Mouse (Mus musculus): ENCODE measurements around the gene Zfp978.
"Not testable (repeated sequence)": the region's sequence is repeated elsewhere in the genome, so short reads cannot be mapped to it uniquely, and the experiment has no call there.

Zfp978 gene

DNA sequence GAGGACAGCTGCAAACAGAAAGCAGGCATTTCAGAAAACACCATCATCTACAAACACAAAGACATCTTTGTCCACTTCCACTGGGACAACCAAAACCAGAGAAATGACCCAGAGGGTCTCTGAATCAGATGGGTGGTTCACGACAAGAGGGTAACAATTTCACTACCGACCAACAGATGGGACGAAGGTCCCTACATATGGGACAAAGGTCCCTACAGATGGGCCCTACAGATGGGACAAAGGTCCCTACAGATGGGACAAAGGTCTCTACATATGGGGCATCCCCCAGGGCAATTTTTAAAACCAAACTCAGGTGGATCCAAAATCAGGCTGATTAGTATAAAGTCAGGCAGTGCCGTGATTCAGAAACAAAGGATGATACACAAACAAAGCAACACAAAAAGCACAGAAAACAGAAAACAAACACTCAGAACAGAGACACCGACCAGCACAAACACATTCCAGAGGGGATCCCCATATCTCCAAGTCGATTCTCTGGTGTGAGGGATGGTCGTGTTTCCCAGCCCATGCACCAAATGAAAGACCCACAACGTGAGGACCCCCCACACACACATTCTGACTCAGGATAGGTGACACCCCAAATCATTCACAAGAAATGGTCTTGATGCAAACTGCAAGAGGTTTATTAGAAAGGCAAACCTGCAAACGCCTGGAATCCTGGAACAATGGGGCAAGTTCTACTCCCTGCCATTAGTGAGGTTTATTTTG lies 11.3 kb upstream of the Zfp978 start:
- ATAC-seq (ENCODE audit: insufficient number of reproducible peaks, low FRiP score, low TSS enrichment) = not testable (repeated sequence)

GRCm38 (mm10) chr4:147350541-147350940 lies 10.6 kb upstream of the Zfp978 start:
- not testable (repeated sequence) for ATAC-seq (ENCODE audit: insufficient number of reproducible peaks, low FRiP score, low TSS enrichment)

DNA sequence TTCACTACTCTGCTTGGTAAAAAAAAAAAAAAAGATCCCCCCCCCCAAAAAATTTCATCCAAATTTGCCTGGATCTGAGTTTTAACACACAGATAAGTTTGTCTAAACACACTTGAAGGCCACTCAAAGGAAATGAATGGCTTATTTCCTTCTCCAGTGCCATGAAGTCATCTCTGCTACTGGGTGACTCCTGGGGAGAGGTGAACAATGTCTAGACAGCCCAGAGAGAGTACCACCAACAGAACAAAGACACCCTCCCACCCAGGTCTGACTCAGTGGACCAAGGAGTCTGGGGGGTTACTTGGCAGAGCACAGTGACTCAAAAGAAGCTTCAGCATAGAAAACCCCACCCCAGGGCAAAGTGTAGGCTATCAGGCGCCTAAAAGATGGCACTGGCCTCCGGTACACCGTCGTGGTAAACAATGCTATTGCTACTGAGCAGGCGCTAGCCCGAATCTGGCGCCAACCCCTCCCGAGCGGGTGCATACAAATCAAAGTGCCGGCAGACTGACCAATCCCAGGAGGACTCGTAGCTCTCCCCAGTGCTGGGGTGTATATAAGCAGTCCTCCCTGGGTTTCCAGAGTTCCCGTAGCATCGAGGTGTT lies 9.6 kb upstream of the Zfp978 start:
- not testable (repeated sequence) for ATAC-seq (ENCODE audit: insufficient number of reproducible peaks, low FRiP score, low TSS enrichment)

GRCm38 (mm10) chr4:147353626-147354025 lies 7.5 kb upstream of the Zfp978 start:
- ATAC-seq (ENCODE audit: insufficient number of reproducible peaks, low FRiP score, low TSS enrichment) = not testable (repeated sequence)

- not testable (repeated sequence) for ATAC-seq (ENCODE audit: insufficient number of reproducible peaks, low FRiP score, low TSS enrichment)
These were observed 5.1 kb upstream of the Zfp978 start for GRCm38 (mm10) chr4:147356042-147356441.

DNA sequence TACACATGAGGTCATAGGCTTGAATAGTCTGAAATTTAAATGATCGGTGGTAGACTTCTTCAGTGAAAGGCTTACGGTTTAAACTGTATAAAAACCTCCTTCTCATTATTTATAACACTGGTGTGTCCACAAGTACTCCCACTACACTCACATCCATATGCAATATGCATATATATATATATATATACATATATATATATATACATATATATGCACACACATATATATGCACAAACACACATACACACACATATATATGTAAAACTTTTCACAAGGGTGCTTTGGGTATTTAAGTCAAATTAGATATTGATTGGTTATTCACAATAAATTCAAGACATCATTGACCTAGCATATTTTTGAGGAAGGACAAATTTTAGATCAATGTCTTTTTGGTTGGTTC lies 3.9 kb upstream of the Zfp978 start:
- ATAC-seq (ENCODE audit: insufficient number of reproducible peaks, low FRiP score, low TSS enrichment) = not testable (repeated sequence)

GRCm38 (mm10) chr4:147361872-147362271 lies 769 bp downstream of the Zfp978 start:
- not testable (repeated sequence) for ATAC-seq (ENCODE audit: insufficient number of reproducible peaks, low FRiP score, low TSS enrichment)

- not testable (repeated sequence) for ATAC-seq (ENCODE audit: insufficient number of reproducible peaks, low FRiP score, low TSS enrichment)
These were observed 8.5 kb downstream of the Zfp978 start for GRCm38 (mm10) chr4:147369564-147369963.

DNA sequence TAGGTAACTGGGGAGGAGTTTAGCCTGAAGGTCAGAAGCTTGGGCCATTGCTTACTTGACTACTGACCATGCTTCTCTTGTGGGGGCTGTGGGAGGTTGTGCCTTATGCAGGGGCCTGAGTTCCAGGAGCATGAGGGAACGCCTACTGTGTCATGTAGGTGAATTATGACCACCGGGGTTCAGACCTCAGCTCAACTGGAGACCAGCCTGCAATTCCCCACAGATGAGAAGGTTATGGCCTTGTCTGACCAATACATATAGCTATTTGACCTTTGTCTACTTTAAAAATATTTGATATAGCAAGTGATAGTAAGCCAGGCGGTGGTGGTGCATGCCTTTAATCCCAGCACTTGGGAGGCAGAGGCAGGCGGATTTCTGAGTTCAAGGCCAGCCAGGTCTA lies 22.1 kb downstream of the Zfp978 start:
- not testable (repeated sequence) for ATAC-seq (ENCODE audit: insufficient number of reproducible peaks, low FRiP score, low TSS enrichment)

DNA sequence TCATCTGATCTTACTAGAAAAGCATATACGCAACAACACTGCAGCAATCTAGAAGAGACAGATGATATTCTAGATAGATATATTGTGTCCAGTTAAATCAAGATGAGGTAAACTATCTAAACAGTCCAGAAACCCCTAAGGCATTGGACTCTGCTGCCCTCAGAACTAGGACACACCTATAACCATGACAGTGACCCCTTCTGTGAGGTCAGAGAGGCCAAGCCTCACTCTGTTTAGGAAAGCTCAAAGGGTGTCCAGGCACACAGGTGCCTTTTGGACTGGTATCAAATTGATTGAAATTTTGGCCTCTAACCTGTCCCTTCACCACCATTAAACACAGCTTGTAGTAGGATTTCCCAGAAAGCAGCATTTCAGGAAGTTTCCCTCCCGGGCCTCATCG lies 36.1 kb downstream of the Zfp978 start:
- ATAC-seq (ENCODE audit: insufficient number of reproducible peaks, low FRiP score, low TSS enrichment) = not testable (repeated sequence)

- ATAC-seq (ENCODE audit: insufficient number of reproducible peaks, low FRiP score, low TSS enrichment) = not testable (repeated sequence)
These were observed 37.0 kb downstream of the Zfp978 start for GRCm38 (mm10) chr4:147397934-147398682.

GRCm38 (mm10) chr4:147398741-147399140 lies 37.6 kb downstream of the Zfp978 start:
- not testable (repeated sequence) for ATAC-seq (ENCODE audit: insufficient number of reproducible peaks, low FRiP score, low TSS enrichment)

GRCm38 (mm10) chr4:147399505-147399904 lies 38.4 kb downstream of the Zfp978 start:
- ATAC-seq (ENCODE audit: insufficient number of reproducible peaks, low FRiP score, low TSS enrichment) = not testable (repeated sequence)

GRCm38 (mm10) chr4:147400031-147400847 lies 39.1 kb downstream of the Zfp978 start:
- ATAC-seq (ENCODE audit: insufficient number of reproducible peaks, low FRiP score, low TSS enrichment) = not testable (repeated sequence)

GRCm38 (mm10) chr4:147400848-147401715 lies 40.0 kb downstream of the Zfp978 start:
- ATAC-seq (ENCODE audit: insufficient number of reproducible peaks, low FRiP score, low TSS enrichment) = not testable (repeated sequence)

GRCm38 (mm10) chr4:147401736-147402506 lies 40.8 kb downstream of the Zfp978 start:
- not testable (repeated sequence) for ATAC-seq (ENCODE audit: insufficient number of reproducible peaks, low FRiP score, low TSS enrichment)

DNA sequence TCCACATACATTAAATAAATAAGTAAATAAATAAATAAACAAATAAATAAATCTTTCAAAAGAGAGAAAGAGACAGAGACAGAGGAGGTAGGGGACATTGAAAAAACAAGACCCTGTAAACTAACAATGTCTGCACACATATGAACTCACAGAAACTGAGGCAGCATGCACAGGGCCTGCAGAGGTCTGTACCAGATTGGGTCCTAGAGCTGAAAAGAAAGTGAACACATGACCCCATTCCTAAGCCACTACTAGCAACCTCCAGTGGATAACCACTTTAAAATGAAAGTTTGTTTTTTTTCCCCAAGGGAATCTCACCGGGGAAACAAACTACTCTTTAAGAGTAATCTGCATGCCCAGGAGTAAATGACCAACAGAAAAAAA lies 41.4 kb downstream of the Zfp978 start:
- not testable (repeated sequence) for ATAC-seq (ENCODE audit: insufficient number of reproducible peaks, low FRiP score, low TSS enrichment)

GRCm38 (mm10) chr4:147403509-147403908 lies 42.4 kb downstream of the Zfp978 start:
- not testable (repeated sequence) for ATAC-seq (ENCODE audit: insufficient number of reproducible peaks, low FRiP score, low TSS enrichment)

Measured in cerebellum, adult (tissue).